Mouse (Mus musculus) heart, embryonic 16.5 days (tissue): ENCODE measurements around the gene Efnb2. TPM values are rescaled to one million over a fixed set of nuclear protein-coding genes. Genes with fewer than 3 reads are reported as not detected.
A peak's percentile ranks its signal among the peaks of the same experiment; 100 is the strongest.

Experiments used
- ATAC-seq: fragments of 200-750 bp; cut with Nextera tagmentation; replicated peaks from 2 replicates; pipeline ENCODE4 v1.8.0; 2017; ENCODE audit warnings: moderate number of reproducible peaks; ENCODE audit not compliant: insufficient read depth, low FRiP score; ENCODE audit errors: extremely low read depth
- H3K27ac ChIP-seq: fragments of 300-500 bp; sonication (generic); 2 replicates; pipeline ENCODE4 v1.5.1; 2014; ENCODE audit warnings: mild to moderate bottlenecking, low read length, control low read depth, moderate library complexity
- H3K27me3 ChIP-seq: fragments of 300-500 bp; sonication (generic); 2 replicates; pipeline ENCODE4 v1.6.1; 2014; ENCODE audit warnings: low read length, mixed read lengths; ENCODE audit not compliant: control insufficient read depth, insufficient read depth
- H3K36me3 ChIP-seq: fragments of 300-500 bp; sonication (generic); 2 replicates; pipeline ENCODE4 v1.6.1; 2014; ENCODE audit not compliant: control insufficient read depth, insufficient read depth
- H3K4me1 ChIP-seq: fragments of 300-500 bp; sonication (generic); 2 replicates; pipeline ENCODE4 v1.6.1; 2014; ENCODE audit warnings: low read length, mixed read lengths; ENCODE audit not compliant: control insufficient read depth, insufficient read depth
- H3K4me2 ChIP-seq: fragments of 300-500 bp; sonication (generic); 2 replicates; pipeline ENCODE4 v1.6.1; 2014; ENCODE audit warnings: low read depth, mild to moderate bottlenecking, control low read depth, low read length
- H3K4me3 ChIP-seq: fragments of 300-500 bp; sonication (generic); 2 replicates; pipeline ENCODE4 v1.5.1; 2014; ENCODE audit warnings: mild to moderate bottlenecking, control low read depth, low read length
- H3K9ac ChIP-seq: fragments of 300-500 bp; sonication (generic); 2 replicates; pipeline ENCODE4 v1.6.1; 2014; ENCODE audit warnings: low read length, control low read depth
- H3K9me3 ChIP-seq: fragments of 300-500 bp; sonication (generic); replicated peaks from 2 replicates; pipeline ENCODE4 v1.6.1; 2016; ENCODE audit warnings: low read length; ENCODE audit not compliant: control insufficient read depth
- WGBS: fragments of 180-500 bp; shearing (Covaris S2); extraction: QIAGEN DNeasy Blood & Tissue Kit; methylation state at CpG from one replicate; pipeline ENCODE4 v1.1.7; 2014; 5-methylcytosine and 5-hydroxymethylcytosine counted together
- microRNA-seq: library from miRNA; unstranded; fragments of <30 nt; microRNA quantifications from one replicate; pipeline ENCODE4, GENCODE M21; 2017
- polyA plus RNA-seq: library from polyadenylated mRNA; unstranded; fragments of >200 nt; fragmentation: Nextera tagmentation; extraction: Ambion mirVana; gene quantifications from 2 replicates; pipeline ENCODE4 v1.2.1, GENCODE M21; 2015

Efnb2 gene
- polyA plus RNA-seq, 1 experiment from 2014 or later, result 8.4 TPM

DNA sequence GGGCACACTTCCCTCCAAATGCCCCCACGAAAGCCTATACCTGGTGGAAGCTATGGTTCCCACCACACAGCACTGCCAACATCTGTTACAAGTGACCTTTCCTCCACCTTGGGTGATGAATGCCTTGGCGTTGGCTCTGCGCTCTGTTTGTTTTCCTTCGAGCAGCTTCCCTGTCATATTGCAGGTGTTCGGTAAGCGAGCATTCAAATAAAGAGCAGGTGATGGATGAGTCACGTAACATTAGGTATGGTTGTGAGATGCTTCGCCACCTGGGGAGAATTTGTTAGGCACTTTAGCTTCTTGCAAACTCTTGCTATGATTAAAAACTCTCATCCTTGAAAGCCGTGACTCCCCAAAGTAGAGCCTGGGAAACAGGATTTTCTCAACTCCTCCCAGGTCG lies 91.8 kb downstream of the Efnb2 start:
- Histone ChIP-seq H3K9me3 (no peaks in the 10 kb centered on the region; the same call in 1 of the 2 replicates), H3K4me3 (no peak overlapping the region), H3K27ac (no peak overlapping the region), H3K4me1 (no peaks in the 10 kb centered on the region), H3K36me3 (no peaks in the 10 kb centered on the region), H3K9ac (no peak overlapping the region), H3K27me3 (no peaks in the 10 kb centered on the region), H3K4me2 (no peak overlapping the region)
- ATAC-seq, result no peak
- WGBS, result 88% methylated on average over 10 of the region's 10 CpGs

DNA sequence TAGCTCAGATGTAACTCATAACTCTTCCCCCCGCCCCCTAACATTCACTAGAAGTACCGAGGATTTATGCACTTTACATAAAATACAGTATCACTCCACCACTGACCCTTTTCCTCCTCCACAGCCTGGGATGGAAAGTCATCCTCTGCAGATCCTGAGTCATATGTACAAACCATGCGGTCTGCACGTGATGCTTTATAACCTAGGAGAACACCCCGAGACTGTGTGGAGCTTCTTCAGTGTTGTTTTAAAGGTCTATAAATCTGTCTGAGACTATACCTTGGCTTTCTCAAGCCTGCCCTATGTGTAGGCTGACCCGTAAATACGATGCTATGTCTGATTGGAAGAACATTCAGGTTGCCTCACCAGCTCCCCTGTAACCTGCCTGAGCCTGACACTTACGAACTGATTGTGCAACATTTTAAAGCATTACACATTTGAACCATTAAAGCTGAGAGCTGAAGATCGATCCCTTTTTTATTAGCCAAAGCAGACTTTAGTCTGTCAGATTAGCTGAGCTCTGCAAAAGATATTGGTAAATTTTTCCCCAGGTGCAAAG lies 92.7 kb downstream of the Efnb2 start:
- Histone ChIP-seq H3K9me3 (no peaks in the 10 kb centered on the region; the same call in 1 of the 2 replicates), H3K27ac (no peak overlapping the region), H3K9ac (no peak overlapping the region), H3K27me3 (no peaks in the 10 kb centered on the region), H3K36me3 (no peaks in the 10 kb centered on the region), H3K4me3 (no peak overlapping the region), H3K4me2 (no peak overlapping the region), H3K4me1 (no peaks in the 10 kb centered on the region)
- ATAC-seq, result no peak
- 87% methylated on average over 9 of the region's 9 CpGs for WGBS

Small RNAs within 50 kb of the gene (microRNA-seq; reads per million reads assigned to microRNA genes)
- gene Mir7654, result 7.3 reads per million, percentile 23 among the genes with 10 or more reads in this experiment

Other genes with a start within 250 kb of the Efnb2 start
- 60.9 and 76.7 TPM in 2 replicates for gene Arglu1, start 29.3 kb upstream of the Efnb2 start, polyA plus RNA-seq